Mouse (Mus musculus) small intestine, adult 10 weeks (tissue): Measurements from ENCODE around the gene Tax1bp3. TPM values are rescaled to one million over a fixed set of nuclear protein-coding genes. Genes with fewer than 3 reads are reported as not detected.

ENCODE experiments used
- polyA plus RNA-seq: library from polyadenylated mRNA; stranded (reverse); fragments of 350-450 nt; fragmentation: Illumina TruSeq; extraction: RNeasy Lipid Tissue Mini Kit (QIAGEN cat#74804); gene quantifications from one replicate; pipeline ENCODE4 v1.2.3, GENCODE M21; 2014; ENCODE audit warnings: low replicate concordance

Gene Tax1bp3
- 62.9 TPM for polyA plus RNA-seq

GRCm38 (mm10) chr11:73176608-73177508 is at the start of gene Tax1bp3, which contains the start of gene Emc6:
Gene Tax1bp3, plus strand, starts transcription at chr11:73177083.
Gene Emc6, minus strand, starts transcription at chr11:73177037.

GRCm38 (mm10) chr11:73137591-73138501 is 39.0 kb upstream of the Tax1bp3 start, which contains the start of gene Haspin:
Gene Haspin, minus strand, starts transcription at chr11:73138294.

GRCm38 (mm10) chr11:73159957-73160810 is 16.7 kb upstream of the Tax1bp3 start, which contains the start of gene P2rx5:
Gene P2rx5, plus strand, starts transcription at chr11:73160421.

GRCm38 (mm10) chr11:73198603-73199229 is 21.8 kb downstream of the Tax1bp3 start, which contains the start of gene Ctns:
Gene Ctns, minus strand, starts transcription at chr11:73199042.

GRCm38 (mm10) chr11:73199230-73199712 is 22.4 kb downstream of the Tax1bp3 start, which contains the start of gene Shpk:
Gene Shpk, plus strand, starts transcription at chr11:73199460.

Other genes with a start within 250 kb of the Tax1bp3 start
- gene Atp2a3, start 215.9 kb upstream of the Tax1bp3 start, polyA plus RNA-seq, result 23.9 TPM
- 0.93 TPM for gene P2rx1, start 178.0 kb upstream of the Tax1bp3 start, polyA plus RNA-seq
- gene Camkk1, start 158.1 kb upstream of the Tax1bp3 start, polyA plus RNA-seq, result 0.33 TPM
- 6.5 TPM for gene Ncbp3, start 129.3 kb upstream of the Tax1bp3 start, polyA plus RNA-seq
- 4.9 TPM for gene Itgae, start 86.5 kb upstream of the Tax1bp3 start, polyA plus RNA-seq
- 6.0 TPM for gene Haspin, start 38.8 kb upstream of the Tax1bp3 start, polyA plus RNA-seq
- not detected for gene P2rx5, start 16.7 kb upstream of the Tax1bp3 start, polyA plus RNA-seq
- gene Emc6, start within 50 bp of the Tax1bp3 start, polyA plus RNA-seq, result 23.2 TPM
- gene Ctns, start 22.0 kb downstream of the Tax1bp3 start, polyA plus RNA-seq, result 12.0 TPM
- 10.2 TPM for gene Shpk, start 22.4 kb downstream of the Tax1bp3 start, polyA plus RNA-seq
- gene Trpv1, start 57.2 kb downstream of the Tax1bp3 start, polyA plus RNA-seq, result not detected
- 0.33 TPM for gene Trpv3, start 90.3 kb downstream of the Tax1bp3 start, polyA plus RNA-seq
- 438 TPM for gene Aspa, start 152.5 kb downstream of the Tax1bp3 start, polyA plus RNA-seq
- gene Gm49340, start 152.7 kb downstream of the Tax1bp3 start, polyA plus RNA-seq, result not detected
- gene Spata22, start 152.7 kb downstream of the Tax1bp3 start, polyA plus RNA-seq, result 1.3 TPM
- gene Olfr20, start 173.7 kb downstream of the Tax1bp3 start, polyA plus RNA-seq, result not detected
- not detected for gene Olfr376, start 194.2 kb downstream of the Tax1bp3 start, polyA plus RNA-seq
- gene Olfr1, start 222.5 kb downstream of the Tax1bp3 start, polyA plus RNA-seq, result not detected